Mouse (Mus musculus) cerebellum, adult 9-10 months (tissue): ENCODE measurements around the gene Crtc1.

ENCODE experiments used
- DNase-seq: peaks from one replicate; pipeline ENCODE4 v3.0.0; 2022

The Crtc1 gene

GRCm38 (mm10) chr8:70439055-70439847 is at the start of gene Crtc1:
Crtc1 (minus strand) TSS chr8:70439579.
- peak; percentile 98 for DNase-seq

DNA sequence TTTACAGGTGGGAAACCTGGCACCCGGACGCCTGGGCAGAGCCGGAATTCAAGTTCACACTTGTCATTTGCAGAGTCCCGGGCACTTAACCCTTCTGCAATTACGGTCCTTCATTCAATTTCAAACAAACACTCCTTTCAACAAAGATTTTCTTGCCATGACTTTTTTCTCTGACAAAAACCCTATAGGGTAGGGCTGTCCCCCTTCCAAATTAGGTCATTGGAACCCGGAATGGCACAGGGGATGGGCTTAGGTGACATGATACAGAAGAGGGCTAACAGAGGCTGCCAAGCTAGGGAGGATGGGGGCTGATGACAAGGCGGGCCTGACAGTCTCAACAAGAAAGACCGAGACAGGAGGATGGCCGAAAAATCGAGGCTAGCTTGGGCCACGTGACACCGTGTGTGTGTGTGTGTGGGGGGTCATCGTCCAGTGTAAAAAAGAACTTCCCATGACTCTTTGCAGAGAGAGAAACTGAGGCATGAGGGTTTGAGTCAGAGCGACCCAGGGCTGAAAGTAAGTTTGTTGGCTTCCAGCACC is 49.6 kb upstream of the Crtc1 start:
- DNase-seq = no peak

GRCm38 (mm10) chr8:70487993-70488796 is 48.8 kb upstream of the Crtc1 start:
- DNase-seq = peak; percentile 59

DNA sequence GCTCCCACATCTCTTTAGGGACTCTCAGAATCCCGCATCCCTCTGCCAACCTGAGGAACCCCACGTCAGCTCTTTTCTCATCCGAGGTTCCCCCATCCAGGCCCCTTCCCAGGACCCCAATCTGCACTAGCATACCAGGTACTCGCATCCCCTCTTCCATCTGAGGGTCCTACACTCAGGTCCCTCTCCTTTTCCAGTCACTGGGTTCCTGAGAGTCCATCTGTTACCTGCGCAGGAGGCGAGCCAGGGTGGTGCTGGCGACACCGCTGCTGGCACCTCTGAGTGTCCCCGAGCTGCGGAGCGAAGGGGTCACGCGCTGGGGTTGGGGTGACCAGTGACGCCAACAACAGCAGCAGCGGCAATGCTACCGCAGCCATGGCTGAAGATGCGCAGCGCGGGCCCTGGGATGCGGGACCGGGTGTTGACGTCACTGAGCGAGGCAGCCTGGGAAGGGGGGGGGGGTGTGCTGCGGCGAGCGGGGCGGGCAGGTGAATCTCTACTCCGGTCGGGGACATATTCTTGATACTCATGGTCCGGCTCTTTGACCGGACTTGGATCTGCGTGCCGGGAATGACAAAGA is 47.7 kb upstream of the Crtc1 start, which contains the start of gene Tmem59l:
Tmem59l (minus strand) TSS at position 418 of the 580 bp plus-strand sequence.
- DNase-seq = peak; percentile 76

- peak; percentile 80 for DNase-seq
These were observed 46.9 kb upstream of the Crtc1 start for GRCm38 (mm10) chr8:70486191-70486681.

GRCm38 (mm10) chr8:70482943-70483342 is 43.6 kb upstream of the Crtc1 start:
- DNase-seq = no peak

- no peak for DNase-seq
These were observed 42.5 kb upstream of the Crtc1 start for GRCm38 (mm10) chr8:70481908-70482307.

DNA sequence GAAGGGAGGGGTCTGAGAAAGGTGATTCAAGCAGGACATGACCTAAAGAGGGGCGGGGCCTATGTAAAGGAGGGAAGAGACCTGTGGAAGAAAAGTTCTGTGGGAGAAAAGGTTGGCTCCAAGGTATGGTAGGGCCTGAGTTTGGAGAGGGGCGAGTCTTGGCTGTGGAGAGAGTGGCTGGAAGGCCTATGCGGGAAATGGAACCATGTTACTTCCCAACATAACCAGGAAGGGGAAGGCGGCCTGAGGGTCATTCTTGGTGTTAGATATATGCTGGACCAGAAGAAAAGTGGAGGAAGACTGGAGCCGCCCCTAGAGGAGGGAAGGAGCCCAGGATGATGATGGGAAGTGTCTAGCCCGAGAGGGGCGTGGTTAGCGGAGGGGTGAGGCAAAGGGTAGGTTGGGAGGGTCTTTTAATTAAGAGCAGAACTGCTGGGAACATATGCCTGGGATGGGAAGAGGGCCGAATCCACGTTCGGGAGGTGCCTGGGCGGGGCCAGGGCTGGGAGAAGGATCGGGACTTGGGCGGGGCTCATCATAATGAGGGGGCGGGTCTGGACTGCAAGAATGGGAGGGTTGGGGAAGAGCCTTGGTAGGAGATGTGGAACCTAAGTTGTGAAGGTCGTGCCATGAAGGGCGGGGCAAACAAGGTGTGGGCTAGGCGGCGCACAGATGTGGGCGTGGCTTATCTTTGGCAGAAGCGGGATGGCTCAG is 38.0 kb upstream of the Crtc1 start:
- no peak for DNase-seq

DNA sequence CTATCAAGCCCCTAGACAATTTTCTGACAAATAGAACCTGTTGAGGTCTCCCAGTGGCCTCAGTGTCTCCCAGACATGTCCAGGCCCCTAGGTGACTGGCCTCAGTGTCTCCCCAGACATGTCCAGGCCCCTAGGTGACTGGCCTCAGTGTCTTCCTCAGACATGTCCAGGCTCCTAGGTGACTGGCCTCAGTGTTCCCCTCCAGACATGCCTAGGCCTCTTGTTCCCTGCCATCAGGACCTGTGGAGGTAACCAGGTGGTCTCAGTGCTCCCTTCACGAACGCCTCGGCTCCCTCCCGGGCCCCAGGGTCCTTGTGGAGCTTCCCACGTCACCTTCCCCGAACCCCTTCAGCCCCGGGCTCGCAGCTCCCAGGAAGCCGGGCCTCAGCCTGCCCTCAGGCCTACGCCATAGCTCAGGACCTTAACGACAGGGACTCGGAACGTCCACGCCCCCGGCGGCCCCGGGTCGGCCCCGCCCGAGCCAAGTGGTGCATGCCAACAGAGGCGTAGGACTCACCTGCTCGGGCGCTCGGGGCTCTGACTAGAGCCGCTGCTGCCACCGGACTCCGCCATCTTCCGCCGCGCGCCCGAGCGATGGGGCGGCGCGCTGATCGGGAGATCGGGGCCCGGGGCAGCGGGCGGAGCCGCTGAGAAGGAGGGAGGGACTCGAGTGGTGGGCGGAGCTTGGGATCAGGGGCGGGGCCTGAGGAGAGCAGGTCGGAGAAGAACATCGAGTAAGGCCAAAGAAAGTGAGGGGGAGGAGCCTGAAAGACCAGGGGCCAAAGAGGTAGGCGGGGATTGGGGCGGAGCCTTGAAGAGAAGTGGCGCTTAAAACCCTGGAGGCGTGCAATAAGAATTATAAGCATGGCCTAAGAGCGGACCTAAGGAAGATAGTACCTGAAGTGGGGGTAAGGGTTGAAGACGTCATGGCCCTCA is 37.2 kb upstream of the Crtc1 start, which contains the start of gene Klhl26:
Klhl26 (minus strand) TSS at position 636 of the 936 bp plus-strand sequence.
- peak; percentile 96 for DNase-seq

DNA sequence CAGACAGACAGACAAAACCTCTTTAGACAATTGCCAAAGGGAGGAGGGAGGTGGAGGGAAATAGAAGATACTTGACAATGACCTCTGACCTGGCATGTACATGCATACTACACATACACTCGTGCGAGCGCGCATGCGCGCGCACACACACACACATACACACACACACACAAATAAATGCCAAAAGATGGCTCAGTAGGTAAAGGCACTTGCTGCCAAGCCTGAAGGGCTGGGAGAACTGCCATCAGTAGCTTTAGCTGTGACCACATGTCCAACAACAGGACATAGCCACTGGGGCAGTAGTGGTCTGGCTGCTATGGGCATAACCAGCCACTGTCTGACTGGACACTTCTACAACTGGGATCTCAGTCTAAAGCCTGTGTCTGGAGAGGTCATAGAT is 32.5 kb upstream of the Crtc1 start:
- DNase-seq = peak; percentile 80

DNA sequence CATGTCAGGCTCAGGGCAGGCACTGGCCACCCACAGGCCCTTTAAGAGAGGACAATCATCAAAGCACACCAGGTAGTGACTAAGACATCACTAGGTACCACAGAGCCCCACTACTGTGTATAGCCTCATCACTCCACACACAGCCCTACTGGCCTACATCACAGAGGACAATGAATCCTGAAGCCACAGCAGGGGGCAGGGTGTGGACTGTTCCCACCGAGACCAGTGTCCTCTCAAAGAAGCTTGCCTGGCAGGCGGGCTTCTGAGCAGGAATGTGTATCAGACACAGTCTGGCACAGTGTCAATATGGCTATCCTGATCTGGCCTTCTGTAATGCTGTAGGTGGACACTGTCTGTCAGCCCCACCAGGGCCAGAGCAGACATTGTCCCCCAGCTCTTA is 30.6 kb upstream of the Crtc1 start:
- no peak for DNase-seq

- no peak for DNase-seq
These were observed 30.0 kb upstream of the Crtc1 start for GRCm38 (mm10) chr8:70469295-70469916.

DNA sequence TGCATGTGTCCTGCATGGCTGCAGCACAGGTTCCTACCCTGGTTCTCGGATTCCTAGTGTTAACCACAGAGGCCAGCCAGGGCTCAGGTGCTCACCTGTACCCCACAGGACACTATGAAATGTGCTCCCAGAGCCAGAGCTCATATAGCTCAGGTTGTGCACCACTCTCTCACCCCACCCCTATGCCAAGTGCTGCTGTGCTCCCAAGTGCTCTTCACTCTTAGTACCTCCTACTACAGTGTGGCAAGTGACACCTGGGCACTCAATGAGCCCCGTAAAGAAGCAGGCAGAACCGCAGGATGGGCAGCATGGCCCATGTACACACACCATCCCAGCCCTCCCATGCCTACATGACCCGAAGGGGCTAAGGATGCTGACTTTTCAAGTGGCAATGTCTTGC is 29.4 kb upstream of the Crtc1 start:
- no peak for DNase-seq

- DNase-seq = no peak
These were observed 28.5 kb upstream of the Crtc1 start for GRCm38 (mm10) chr8:70467907-70468306.

- no peak for DNase-seq
These were observed 27.9 kb upstream of the Crtc1 start for GRCm38 (mm10) chr8:70467229-70467725.

DNA sequence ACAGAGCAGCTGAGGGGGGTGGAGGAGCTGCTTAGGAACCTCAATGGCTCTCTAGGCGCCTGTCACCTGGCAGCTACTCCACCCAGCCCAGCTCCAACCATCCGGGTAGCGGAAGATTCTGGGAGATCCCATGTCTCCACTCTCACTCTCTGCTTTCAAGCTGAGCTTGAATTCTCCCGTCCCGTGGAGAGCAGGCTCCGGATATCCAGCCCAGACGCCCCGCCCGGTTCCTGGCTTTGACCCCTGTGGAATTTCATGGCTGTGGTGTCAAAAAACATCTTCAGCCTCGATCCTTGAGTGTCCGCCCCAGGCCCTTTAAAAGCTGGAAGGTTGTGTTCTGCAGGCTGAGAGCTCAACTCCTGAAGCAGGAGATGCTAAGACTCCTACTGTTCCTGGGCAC is 27.4 kb upstream of the Crtc1 start:
- DNase-seq = no peak

DNA sequence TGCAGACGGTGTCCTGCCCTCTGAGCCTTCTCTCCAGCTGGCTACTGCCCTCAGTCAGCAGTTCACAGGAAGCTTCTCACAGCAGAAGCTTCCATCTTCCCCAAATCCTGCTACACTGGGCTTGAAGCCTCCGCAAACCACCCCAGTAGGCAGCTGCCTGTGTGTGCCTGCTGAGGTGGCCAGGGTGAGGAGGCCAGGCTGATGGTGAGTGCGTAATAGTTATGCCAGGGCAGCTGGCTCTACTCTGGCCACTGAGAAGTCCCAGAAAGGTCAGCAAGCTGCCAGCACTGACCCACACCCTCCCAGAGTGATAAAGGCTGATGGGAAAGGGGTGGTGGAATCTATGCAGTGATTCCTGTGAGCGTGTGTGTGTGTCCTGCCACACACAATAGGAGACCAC is 26.9 kb upstream of the Crtc1 start:
- DNase-seq = no peak

- no peak for DNase-seq
These were observed 26.3 kb upstream of the Crtc1 start for GRCm38 (mm10) chr8:70465701-70466100.

GRCm38 (mm10) chr8:70464162-70464561 is 24.8 kb upstream of the Crtc1 start:
- no peak for DNase-seq

GRCm38 (mm10) chr8:70463306-70463705 is 23.9 kb upstream of the Crtc1 start:
- no peak for DNase-seq

- DNase-seq = no peak
These were observed 23.1 kb upstream of the Crtc1 start for GRCm38 (mm10) chr8:70462516-70462813.
